Mouse (Mus musculus) gastrocnemius, postnatal 36 days (tissue): Measurements from ENCODE around the gene Clcnka. TPM values are rescaled to one million over a fixed set of nuclear protein-coding genes. Genes with fewer than 3 reads are reported as not detected.
A peak's percentile ranks its signal among the peaks of the same experiment; 100 is the strongest.

Experiments
- DNase-seq, 2 experiments: peaks; one replicate each; pipeline ENCODE4 v3.0.0; 2022
- intact Hi-C: fragments of 180-260 bp; cut with DNase I; formaldehyde crosslinking; loops from one replicate; pipeline ENCODE4 v1.15.1; 2025
- long read RNA-seq, 2 experiments: library from polyadenylated mRNA; stranded (forward); transcript quantifications; one replicate each; pipeline ENCODE4 v2.0.0; 2021
- total RNA-seq, 2 experiments: library from RNA; stranded (reverse); gene quantifications; 2 replicates each; pipeline ENCODE4 v1.2.3; 2021

The Clcnka gene
- under 1 TPM; 0.17 to 0.26 TPM for total RNA-seq
- long read RNA-seq, experiment 1, result 0 reads
- long read RNA-seq, experiment 2, result 0 reads

- intact Hi-C loops, result no loop called here
- DNase-seq, result no peak
These were observed at the start of gene Clcnka for GRCm38 (mm10) chr4:141398545-141398944. Clcnka (minus strand) TSS chr4:141398724.

- no peak for DNase-seq
- intact Hi-C loops, result no loop called here
These were observed 47.7 kb upstream of the Clcnka start for GRCm38 (mm10) chr4:141446211-141446610.

- intact Hi-C loops, result no loop called here
- no peak for DNase-seq
These were observed 46.8 kb upstream of the Clcnka start for GRCm38 (mm10) chr4:141445328-141445720.

GRCm38 (mm10) chr4:141444451-141445327, 46.2 kb upstream of the Clcnka start, which contains the start of gene Zbtb17:
Zbtb17 (plus strand) TSS chr4:141444654.
- intact Hi-C loops, result no loop called here
- peak; percentile 83 to 86 for DNase-seq

GRCm38 (mm10) chr4:141443641-141444429, 45.3 kb upstream of the Clcnka start:
- intact Hi-C loops, result no loop called here
- DNase-seq, result no peak

GRCm38 (mm10) chr4:141440877-141441276, 42.4 kb upstream of the Clcnka start:
- DNase-seq, result no peak
- intact Hi-C loops, result no loop called here

- DNase-seq, result no peak
- intact Hi-C loops, result no loop called here
These were observed 40.7 kb upstream of the Clcnka start for GRCm38 (mm10) chr4:141439083-141439803.

- intact Hi-C loops, result no loop called here
- no peak for DNase-seq
These were observed 37.5 kb upstream of the Clcnka start, which contains the start of gene Srarp for GRCm38 (mm10) chr4:141435974-141436373. Srarp (minus strand) TSS chr4:141436105.

GRCm38 (mm10) chr4:141433191-141433590, 34.7 kb upstream of the Clcnka start:
- intact Hi-C loops, result loop anchor here (5.0 kb wide), 1 partner anchor 74 kb away; no protein-coding TSS in a partner anchor

GRCm38 (mm10) chr4:141432666-141433065, 34.1 kb upstream of the Clcnka start:
- intact Hi-C loops, result loop anchor here (5.0 kb wide), 1 partner anchor 75 kb away; no protein-coding TSS in a partner anchor
- no peak for DNase-seq

More at GRCm38 (mm10) chr4:141433191-141433590, 34.7 kb upstream of the Clcnka start:
- DNase-seq, result no peak

GRCm38 (mm10) chr4:141430997-141431396, 32.5 kb upstream of the Clcnka start:
- intact Hi-C loops, result loop anchor here (2.0 to 5.0 kb wide), 3 partner anchors 26 to 130 kb away; no protein-coding TSS in a partner anchor
- peak; percentile 61 to 68 for DNase-seq

GRCm38 (mm10) chr4:141429847-141430246, 31.3 kb upstream of the Clcnka start:
- no peak for DNase-seq
- intact Hi-C loops, result loop anchor here (2.0 to 5.0 kb wide), 3 partner anchors 25 to 131 kb away; no protein-coding TSS in a partner anchor

- no peak for DNase-seq
- intact Hi-C loops, result no loop called here
These were observed 30.9 kb upstream of the Clcnka start for GRCm38 (mm10) chr4:141429381-141429780.

GRCm38 (mm10) chr4:141427921-141428320, 29.4 kb upstream of the Clcnka start:
- intact Hi-C loops, result no loop called here

GRCm38 (mm10) chr4:141426796-141427745, 28.5 kb upstream of the Clcnka start:
- intact Hi-C loops, result no loop called here
- DNase-seq, result no peak

More at GRCm38 (mm10) chr4:141427921-141428320, 29.4 kb upstream of the Clcnka start:
- no peak for DNase-seq

- DNase-seq, result peak in 1 of 2 experiments; percentile 45
- intact Hi-C loops, result no loop called here
These were observed 27.3 kb upstream of the Clcnka start for GRCm38 (mm10) chr4:141425484-141426479.

- no peak for DNase-seq
- intact Hi-C loops, result no loop called here
These were observed 25.3 kb upstream of the Clcnka start for GRCm38 (mm10) chr4:141423691-141424431.
